Mouse (Mus musculus): ENCODE results near the gene Hpd. TPM values are rescaled to one million over a fixed set of nuclear protein-coding genes. Genes with fewer than 3 reads are reported as not detected.

The Hpd gene
- total RNA-seq, 2 experiments from 2014 or later, result 0.55 TPM; not detected in 1

Other genes with a start within 250 kb of the Hpd start
- gene Kdm2b, start 192.9 kb downstream of the Hpd start, total RNA-seq (2021), result 10 to 100 TPM; 58.6 to 59.2 TPM
- 10 to 100 TPM; 16.1 to 19.2 TPM for gene Orai1, start 167.7 kb downstream of the Hpd start, total RNA-seq (2021)
- under 1 TPM; 0.51 to 0.85 TPM for gene Morn3, start 135.7 kb downstream of the Hpd start, total RNA-seq (2021)
- gene Tmem120b, start 114.3 kb downstream of the Hpd start, total RNA-seq (2021), result 10 to 100 TPM; 19.6 to 24.5 TPM
- 10 to 100 TPM; 40.9 to 46.6 TPM for gene Rhof, start 50.0 kb downstream of the Hpd start, total RNA-seq (2021)
- 10 to 100 TPM; 31.7 to 35.0 TPM for gene Setd1b, start 40.5 kb downstream of the Hpd start, total RNA-seq (2021)
- 10 to 100 TPM; 31.4 to 39.8 TPM for gene Psmd9, start 13.3 kb downstream of the Hpd start, total RNA-seq (2021)
- gene Wdr66, start 69.4 kb upstream of the Hpd start, total RNA-seq (2021), result 1 to 10 TPM; 5.4 to 7.3 TPM
- gene Bcl7a, start 161.1 kb upstream of the Hpd start, total RNA-seq (2021), result 10 to 100 TPM; 72.7 to 78.5 TPM
- gene Mlxip, start 212.1 kb upstream of the Hpd start, total RNA-seq (2021), result 10 to 100 TPM; 22.3 to 22.7 TPM

Measured in layer of hippocampus, postnatal 10 days (tissue).